Mouse (Mus musculus) testis, adult 2 months (tissue): Measurements from ENCODE around the gene Asic1.
"Not testable (repeated sequence)": the region's sequence is repeated elsewhere in the genome, so short reads cannot be mapped to it uniquely, and the experiment has no call there.

Source experiments
- CTCF ChIP-seq: fragments of 200-500 bp; IDR thresholded peaks from 2 replicates; pipeline ENCODE4 v1.5.1; 2012; ENCODE audit warnings: low read depth, mild to moderate bottlenecking, inconsistent platforms, low read length, moderate library complexity; ENCODE audit not compliant: control insufficient read depth, insufficient read depth, insufficient replicate concordance
- POLR2A ChIP-seq: fragments of 200-500 bp; IDR thresholded peaks from 2 replicates; pipeline ENCODE4 v1.6.1; 2012; ENCODE audit warnings: low read depth, mild to moderate bottlenecking, inconsistent platforms, low read length, moderate library complexity; ENCODE audit not compliant: control insufficient read depth

DNA sequence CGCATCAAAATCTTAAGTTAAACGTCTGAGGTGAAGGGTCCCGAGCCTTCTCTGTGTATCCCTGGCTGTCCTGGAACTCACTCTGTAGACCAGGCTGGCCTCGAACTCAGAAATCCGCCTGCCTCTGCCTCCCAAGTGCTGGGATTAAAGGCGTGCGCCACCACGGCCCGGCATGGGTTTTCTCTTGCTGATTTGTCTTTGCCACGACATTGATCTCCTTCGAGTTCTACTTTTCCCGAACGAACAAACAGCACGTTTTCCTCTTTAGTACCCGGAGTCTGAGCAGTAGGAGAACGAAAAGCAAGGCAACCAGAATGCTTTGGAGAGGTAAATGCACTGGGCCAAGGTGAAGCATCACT is 31.5 kb downstream of the Asic1 start:
- TF ChIP-seq POLR2A, CTCF: not testable (repeated sequence)
